Mouse (Mus musculus): ENCODE measurements around the gene Eps15.
A peak's percentile ranks its signal among the peaks of the same experiment; 100 is the strongest.
"Not testable (repeated sequence)": the region's sequence is repeated elsewhere in the genome, so short reads cannot be mapped to it uniquely, and the experiment has no call there.

Gene Eps15

GRCm38 (mm10) chr4:109404908-109405307, 124.8 kb downstream of the Eps15 start:
- not testable (repeated sequence) for DNase-seq

GRCm38 (mm10) chr4:109405415-109405814, 125.3 kb downstream of the Eps15 start:
- DNase-seq: no peak

GRCm38 (mm10) chr4:109406054-109406485, 126.0 kb downstream of the Eps15 start:
- peak; percentile 57 for DNase-seq

- peak; percentile 34 for DNase-seq
Measured at GRCm38 (mm10) chr4:109406486-109407175, 126.6 kb downstream of the Eps15 start, which contains the start of gene Ttc39a. Ttc39a (plus strand) TSS chr4:109406623.

GRCm38 (mm10) chr4:109407176-109407520, 127.1 kb downstream of the Eps15 start:
- no peak for DNase-seq

- no peak for DNase-seq
Measured at GRCm38 (mm10) chr4:109407701-109408485, 127.8 kb downstream of the Eps15 start.

GRCm38 (mm10) chr4:109410681-109411376, 130.8 kb downstream of the Eps15 start:
- DNase-seq: no peak

- DNase-seq: no peak
Measured at GRCm38 (mm10) chr4:109411377-109411967, 131.4 kb downstream of the Eps15 start.

- DNase-seq: no peak
Measured at GRCm38 (mm10) chr4:109412233-109412632, 132.2 kb downstream of the Eps15 start.

GRCm38 (mm10) chr4:109417998-109418397, 137.9 kb downstream of the Eps15 start:
- no peak for DNase-seq

- no peak for DNase-seq
Measured at GRCm38 (mm10) chr4:109419017-109419416, 138.9 kb downstream of the Eps15 start.

- DNase-seq: no peak
Measured at GRCm38 (mm10) chr4:109419563-109419962, 139.5 kb downstream of the Eps15 start.

- DNase-seq: peak; percentile 29
Measured at GRCm38 (mm10) chr4:109420138-109420795, 140.2 kb downstream of the Eps15 start.

GRCm38 (mm10) chr4:109421608-109422007, 141.5 kb downstream of the Eps15 start:
- no peak for DNase-seq

GRCm38 (mm10) chr4:109422436-109422835, 142.4 kb downstream of the Eps15 start:
- DNase-seq: no peak

GRCm38 (mm10) chr4:109423438-109423837, 143.4 kb downstream of the Eps15 start:
- DNase-seq: no peak

- no peak for DNase-seq
Measured at GRCm38 (mm10) chr4:109427058-109427457, 147.0 kb downstream of the Eps15 start.

GRCm38 (mm10) chr4:109430250-109430649, 150.2 kb downstream of the Eps15 start:
- DNase-seq: no peak

- DNase-seq: peak; percentile 69
Measured at GRCm38 (mm10) chr4:109430854-109431253, 150.8 kb downstream of the Eps15 start.

- no peak for DNase-seq
Measured at GRCm38 (mm10) chr4:109432668-109433375, 152.8 kb downstream of the Eps15 start.

GRCm38 (mm10) chr4:109433641-109434040, 153.6 kb downstream of the Eps15 start:
- DNase-seq: peak; percentile 61

- DNase-seq: no peak
Measured at GRCm38 (mm10) chr4:109434256-109434655, 154.2 kb downstream of the Eps15 start.

Measured in lung, postnatal 14 days (tissue).